Mouse (Mus musculus): ENCODE data around the gene Pgap3. TPM values are rescaled to one million over a fixed set of nuclear protein-coding genes. Genes with fewer than 3 reads are reported as not detected.
A peak's percentile ranks its signal among the peaks of the same experiment; 100 is the strongest.

The Pgap3 gene
- polyA plus RNA-seq, 1 experiment from 2014 or later = 15.1 TPM

GRCm38 (mm10) chr11:98339071-98339501 is 61.2 kb downstream of the Pgap3 start:
- Histone ChIP-seq H3K36me3 (ENCODE audit: control insufficient read depth, insufficient read depth) (no peaks in the 10 kb centered on the region), H3K4me2 (replicated peaks; ENCODE audit: low read depth) (peak overlapping the region; percentile 99), H3K27me3 (replicated peaks; ENCODE audit: control insufficient read depth, insufficient read depth, low read length) (peaks cover 58% of the 10 kb centered on the region), H3K9me3 (ENCODE audit: control insufficient read depth) (no peaks in the 10 kb centered on the region), H3K9ac (ENCODE audit: low read depth, low read length) (peak overlapping the region; percentile 48), H3K4me3 (ENCODE audit: low read depth, low read length) (peak overlapping the region; percentile 56), H3K27ac (ENCODE audit: low read depth, low read length) (no peak overlapping the region), H3K4me1 (replicated peaks; ENCODE audit: control insufficient read depth, insufficient read depth, low read length) (peaks cover 4% of the 10 kb centered on the region; the same call in 1 of the 2 replicates)
- ATAC-seq = no peak
- under 1% methylated on average over 19 of the region's 19 CpGs for WGBS
- TF ChIP-seq CTCF (IDR thresholded peaks at IDR 0.05; ENCODE audit: low read depth) = no peak

Other genes starting within 250 kb of the Pgap3 start
- gene Med1, start 207.2 kb downstream of the Pgap3 start, polyA plus RNA-seq (2015; fragmentation: Nextera tagmentation; extraction: Ambion mirVana) = 25.2 and 25.3 TPM in 2 replicates
- 4.9 and 6.4 TPM in 2 replicates for gene Cdk12, start 197.4 kb downstream of the Pgap3 start, polyA plus RNA-seq (2015; fragmentation: Nextera tagmentation; extraction: Ambion mirVana)
- 0.07 TPM in 1 of 2 replicates, not detected in the other for gene Neurod2, start 70.8 kb downstream of the Pgap3 start, polyA plus RNA-seq (2015; fragmentation: Nextera tagmentation; extraction: Ambion mirVana)
- 99.5 and 102 TPM in 2 replicates for gene Ppp1r1b, start 52.1 kb downstream of the Pgap3 start, polyA plus RNA-seq (2015; fragmentation: Nextera tagmentation; extraction: Ambion mirVana)
- 29.0 and 30.1 TPM in 2 replicates for gene Stard3, start 42.1 kb downstream of the Pgap3 start, polyA plus RNA-seq (2015; fragmentation: Nextera tagmentation; extraction: Ambion mirVana)
- 0.44 and 0.69 TPM in 2 replicates for gene Tcap, start 16.7 kb downstream of the Pgap3 start, polyA plus RNA-seq (2015; fragmentation: Nextera tagmentation; extraction: Ambion mirVana)
- not detected in 2 replicates for gene Pnmt, start 14.0 kb downstream of the Pgap3 start, polyA plus RNA-seq (2015; fragmentation: Nextera tagmentation; extraction: Ambion mirVana)
- 19.4 and 20.7 TPM in 2 replicates for gene Erbb2, start 12.0 kb upstream of the Pgap3 start, polyA plus RNA-seq (2015; fragmentation: Nextera tagmentation; extraction: Ambion mirVana)
- 264 and 265 TPM in 2 replicates for gene Mien1, start 38.5 kb upstream of the Pgap3 start, polyA plus RNA-seq (2015; fragmentation: Nextera tagmentation; extraction: Ambion mirVana)
- gene Grb7, start 45.9 kb upstream of the Pgap3 start, polyA plus RNA-seq (2015; fragmentation: Nextera tagmentation; extraction: Ambion mirVana) = 50.2 and 50.7 TPM in 2 replicates
- gene Ikzf3, start 145.5 kb upstream of the Pgap3 start, polyA plus RNA-seq (2015; fragmentation: Nextera tagmentation; extraction: Ambion mirVana) = 0.20 and 0.24 TPM in 2 replicates
- gene Zpbp2, start 150.6 kb upstream of the Pgap3 start, polyA plus RNA-seq (2015; fragmentation: Nextera tagmentation; extraction: Ambion mirVana) = 3.2 and 4.0 TPM in 2 replicates
- 139 and 150 TPM in 2 replicates for gene Ormdl3, start 186.9 kb upstream of the Pgap3 start, polyA plus RNA-seq (2015; fragmentation: Nextera tagmentation; extraction: Ambion mirVana)
- not detected in 2 replicates for gene Lrrc3c, start 197.8 kb upstream of the Pgap3 start, polyA plus RNA-seq (2015; fragmentation: Nextera tagmentation; extraction: Ambion mirVana)
- 0.56 and 0.58 TPM in 2 replicates for gene Gm12355, start 225.2 kb upstream of the Pgap3 start, polyA plus RNA-seq (2015; fragmentation: Nextera tagmentation; extraction: Ambion mirVana)
- not detected in 2 replicates for gene Gsdma3, start 225.9 kb upstream of the Pgap3 start, polyA plus RNA-seq (2015; fragmentation: Nextera tagmentation; extraction: Ambion mirVana)
- 0.14 and 0.16 TPM in 2 replicates for gene Gsdma2, start 246.3 kb upstream of the Pgap3 start, polyA plus RNA-seq (2015; fragmentation: Nextera tagmentation; extraction: Ambion mirVana)